Mouse (Mus musculus) midbrain, embryonic 13.5 days (tissue): ENCODE measurements at regions not wholly inside any gene's neighbourhood (a gene's known extent, or its start where the extent isn't known, plus 50 kb on each side); places are given as distances from the start of the nearest gene placed in this dataset.

Experiments used
- ATAC-seq: fragments of 200-750 bp; cut with Nextera tagmentation; 2 replicates; pipeline ENCODE4 v1.8.0; 2017; ENCODE audit warnings: mild to moderate bottlenecking, moderate TSS enrichment, moderate library complexity
- H3K27ac ChIP-seq: fragments of 300-500 bp; sonication (generic); 2 replicates; pipeline ENCODE4 v1.5.1; 2015; ENCODE audit warnings: inconsistent platforms, mild to moderate bottlenecking, moderate library complexity
- H3K27me3 ChIP-seq: fragments of 300-500 bp; sonication (generic); 2 replicates; pipeline ENCODE4 v1.6.1; 2015; ENCODE audit warnings: mild to moderate bottlenecking, inconsistent platforms
- H3K36me3 ChIP-seq: fragments of 300-500 bp; sonication (generic); 2 replicates; pipeline ENCODE4 v1.6.1; 2015; ENCODE audit warnings: mild to moderate bottlenecking, inconsistent platforms
- H3K4me1 ChIP-seq: fragments of 300-500 bp; sonication (generic); replicated peaks from 2 replicates; pipeline ENCODE4 v1.6.1; 2015; ENCODE audit warnings: inconsistent platforms
- H3K4me2 ChIP-seq: fragments of 300-500 bp; sonication (generic); replicated peaks from 2 replicates; pipeline ENCODE4 v1.6.1; 2015; ENCODE audit warnings: moderate library complexity, mild to moderate bottlenecking, inconsistent platforms
- H3K4me3 ChIP-seq: fragments of 300-500 bp; sonication (generic); replicated peaks from 2 replicates; pipeline ENCODE4 v1.5.1; 2015; ENCODE audit warnings: mild to moderate bottlenecking, inconsistent platforms
- H3K9ac ChIP-seq: fragments of 300-500 bp; sonication (generic); replicated peaks from 2 replicates; pipeline ENCODE4 v1.6.1; 2015; ENCODE audit warnings: mild to moderate bottlenecking, inconsistent platforms
- H3K9me3 ChIP-seq: fragments of 300-500 bp; sonication (generic); 2 replicates; pipeline ENCODE4 v1.6.1; 2016; ENCODE audit warnings: mild to moderate bottlenecking, inconsistent platforms
- WGBS: fragments of 180-500 bp; shearing (Covaris S2); methylation state at CpG from one replicate; pipeline ENCODE4 v1.1.7; 2015; 5-methylcytosine and 5-hydroxymethylcytosine counted together

- ATAC-seq: no peak
- Histone ChIP-seq H3K27ac (no peak overlapping the region), H3K9me3 (no peaks in the 10 kb centered on the region), H3K4me3 (no peak overlapping the region), H3K27me3 (no peaks in the 10 kb centered on the region), H3K4me2 (no peak overlapping the region), H3K36me3 (no peaks in the 10 kb centered on the region), H3K4me1 (no peaks in the 10 kb centered on the region), H3K9ac (no peak overlapping the region)
- 92% methylated on average over 7 of the region's 7 CpGs for WGBS
Observed at GRCm38 (mm10) chr13:40469162-40469561, 107.9 kb upstream of the Ofcc1 start.

GRCm38 (mm10) chr13:40453360-40453759 lies 92.1 kb upstream of the Ofcc1 start:
- Histone ChIP-seq H3K27ac (no peak overlapping the region), H3K9ac (no peak overlapping the region), H3K4me1 (no peaks in the 10 kb centered on the region), H3K4me2 (no peak overlapping the region), H3K4me3 (no peak overlapping the region), H3K36me3 (no peaks in the 10 kb centered on the region), H3K27me3 (no peaks in the 10 kb centered on the region), H3K9me3 (no peaks in the 10 kb centered on the region)
- 96% methylated on average over 2 of the region's 2 CpGs for WGBS
- ATAC-seq: no peak

GRCm38 (mm10) chr13:40429831-40430230 lies 68.6 kb upstream of the Ofcc1 start:
- 84% methylated on average over 8 of the region's 8 CpGs for WGBS
- no peak for ATAC-seq

GRCm38 (mm10) chr13:40423051-40423450 lies 61.8 kb upstream of the Ofcc1 start:
- Histone ChIP-seq H3K4me2 (no peak overlapping the region), H3K27me3 (no peaks in the 10 kb centered on the region), H3K4me3 (no peak overlapping the region), H3K9me3 (no peaks in the 10 kb centered on the region), H3K9ac (no peak overlapping the region), H3K27ac (no peak overlapping the region), H3K36me3 (no peaks in the 10 kb centered on the region), H3K4me1 (no peaks in the 10 kb centered on the region)
- 64% methylated on average over 3 of the region's 3 CpGs for WGBS
- ATAC-seq: no peak

More at GRCm38 (mm10) chr13:40429831-40430230, 68.6 kb upstream of the Ofcc1 start:
- H3K36me3 ChIP-seq: no peaks in the 10 kb centered on the region
- no peaks in the 10 kb centered on the region for H3K4me1 ChIP-seq
- no peak overlapping the region for H3K4me3 ChIP-seq
- H3K9me3 ChIP-seq: no peaks in the 10 kb centered on the region
- H3K27me3 ChIP-seq: no peaks in the 10 kb centered on the region
- no peak overlapping the region for H3K27ac ChIP-seq
- no peak overlapping the region for H3K9ac ChIP-seq
- no peak overlapping the region for H3K4me2 ChIP-seq

GRCm38 (mm10) chr13:40417856-40418255 lies 56.6 kb upstream of the Ofcc1 start:
- no peak overlapping the region for H3K27ac ChIP-seq
- no peaks in the 10 kb centered on the region for H3K27me3 ChIP-seq
- H3K9me3 ChIP-seq: no peaks in the 10 kb centered on the region
- H3K4me2 ChIP-seq: no peak overlapping the region
- WGBS: 88% methylated on average over 3 of the region's 3 CpGs
- no peak overlapping the region for H3K9ac ChIP-seq
- H3K4me1 ChIP-seq: no peaks in the 10 kb centered on the region
- no peaks in the 10 kb centered on the region for H3K36me3 ChIP-seq
- no peak overlapping the region for H3K4me3 ChIP-seq
- ATAC-seq: no peak

- Histone ChIP-seq H3K4me1 (no peaks in the 10 kb centered on the region), H3K9ac (no peak overlapping the region), H3K27me3 (no peaks in the 10 kb centered on the region), H3K4me2 (no peak overlapping the region), H3K27ac (no peak overlapping the region), H3K4me3 (no peak overlapping the region), H3K9me3 (no peaks in the 10 kb centered on the region), H3K36me3 (no peaks in the 10 kb centered on the region)
- WGBS: 93% methylated on average over 11 of the region's 11 CpGs
- ATAC-seq: no peak
Observed at GRCm38 (mm10) chr13:40413074-40413473, 51.8 kb upstream of the Ofcc1 start.
